Mouse (Mus musculus) heart, embryonic 14.5 days (tissue): ENCODE data around the gene Col5a3. TPM values are rescaled to one million over a fixed set of nuclear protein-coding genes. Genes with fewer than 3 reads are reported as not detected.

ENCODE experiments used
- ATAC-seq: fragments of 200-750 bp; cut with Nextera tagmentation; 2 replicates; pipeline ENCODE4 v1.8.0; 2017; ENCODE audit warnings: low read depth, moderate TSS enrichment; ENCODE audit not compliant: insufficient number of reproducible peaks, insufficient read depth, low FRiP score
- H3K27ac ChIP-seq, 2 experiments: fragments of 200-500 bp in 1 of 2; fragments of 300-500 bp in 1 of 2; sonication (generic) in 1 of 2; replicated peaks in 1 of 2; 2 replicates each; pipeline ENCODE4 v1.5.1; 2012 to 2014; ENCODE audit warnings: low read depth in 2 of 2, low read length in 2 of 2, control low read depth in 1 of 2, mild to moderate bottlenecking in 1 of 2, mixed read lengths in 1 of 2; ENCODE audit not compliant: control insufficient read depth in 1 of 2, insufficient read depth in 1 of 2
- H3K27me3 ChIP-seq: fragments of 300-500 bp; sonication (generic); 2 replicates; pipeline ENCODE4 v1.6.1; 2014; ENCODE audit warnings: mild to moderate bottlenecking, low read length, control low read depth; ENCODE audit not compliant: control insufficient read depth, insufficient read depth
- H3K36me3 ChIP-seq: fragments of 300-500 bp; sonication (generic); 2 replicates; pipeline ENCODE4 v1.6.1; 2014; ENCODE audit warnings: mild to moderate bottlenecking, control low read depth, low read length, mixed read lengths; ENCODE audit not compliant: control insufficient read depth, insufficient read depth
- H3K4me1 ChIP-seq, 2 experiments: fragments of 200-500 bp in 1 of 2; fragments of 300-500 bp in 1 of 2; sonication (generic) in 1 of 2; 2 replicates each; pipeline ENCODE4 v1.6.1; 2012 to 2014; ENCODE audit warnings: low read length in 2 of 2, control low read depth in 1 of 2, mixed read lengths in 1 of 2; ENCODE audit not compliant: control insufficient read depth in 2 of 2, insufficient read depth in 2 of 2
- H3K4me2 ChIP-seq: fragments of 300-500 bp; sonication (generic); 2 replicates; pipeline ENCODE4 v1.6.1; 2014; ENCODE audit warnings: mild to moderate bottlenecking, low read length
- H3K4me3 ChIP-seq, 2 experiments: fragments of 200-500 bp in 1 of 2; fragments of 300-500 bp in 1 of 2; sonication (generic) in 1 of 2; 2 replicates each; pipeline ENCODE4 v1.5.1; 2012 to 2014; ENCODE audit warnings: low read length in 2 of 2, mild to moderate bottlenecking in 2 of 2, control low read depth in 1 of 2, low read depth in 1 of 2, moderate library complexity in 1 of 2; ENCODE audit not compliant: control insufficient read depth in 1 of 2, insufficient read depth in 1 of 2
- H3K9ac ChIP-seq: fragments of 300-500 bp; sonication (generic); 2 replicates; pipeline ENCODE4 v1.6.1; 2014; ENCODE audit warnings: mild to moderate bottlenecking, low read length
- H3K9me3 ChIP-seq: fragments of 300-500 bp; sonication (generic); 2 replicates; pipeline ENCODE4 v1.6.1; 2016; ENCODE audit warnings: low read length, control low read depth; ENCODE audit not compliant: control insufficient read depth
- WGBS: fragments of 180-500 bp; shearing (Covaris S2); extraction: QIAGEN DNeasy Blood & Tissue Kit; methylation state at CpG from one replicate; pipeline ENCODE4 v1.1.7; 2014; 5-methylcytosine and 5-hydroxymethylcytosine counted together
- polyA plus RNA-seq: library from polyadenylated mRNA; unstranded; fragments of >200 nt; fragmentation: Nextera tagmentation; extraction: Ambion mirVana; gene quantifications from 2 replicates; pipeline ENCODE4 v1.2.1, GENCODE M21; 2014

Gene Col5a3
- polyA plus RNA-seq, 1 experiment from 2014 or later, result 0.20 TPM

- Histone ChIP-seq H3K9ac (no peak overlapping the region), H3K9me3 (no peaks in the 10 kb centered on the region), H3K4me2 (no peak overlapping the region), H3K4me3 (no peak overlapping the region), H3K27ac (no peak overlapping the region), H3K4me1 (peaks cover 3 to 4% of the 10 kb centered on the region in 2 experiments; a peak in 1 of 4 replicates), H3K27me3 (peaks cover 9% of the 10 kb centered on the region; the same call in 1 of the 2 replicates), H3K36me3 (no peaks in the 10 kb centered on the region)
- 53% methylated on average over 5 of the region's 5 CpGs for WGBS
- no peak for ATAC-seq
Measured at GRCm38 (mm10) chr9:20825781-20826180, 10.9 kb upstream of the Col5a3 start.

GRCm38 (mm10) chr9:20822821-20823220, 8.0 kb upstream of the Col5a3 start:
- Histone ChIP-seq H3K27ac (no peak overlapping the region), H3K4me2 (no peak overlapping the region), H3K27me3 (no peaks in the 10 kb centered on the region), H3K36me3 (no peaks in the 10 kb centered on the region), H3K4me1 (no peaks in the 10 kb centered on the region), H3K4me3 (no peak overlapping the region), H3K9ac (no peak overlapping the region), H3K9me3 (no peaks in the 10 kb centered on the region)
- WGBS, result 69% methylated on average over 3 of the region's 3 CpGs
- no peak for ATAC-seq

GRCm38 (mm10) chr9:20820001-20820400, 5.1 kb upstream of the Col5a3 start:
- Histone ChIP-seq H3K36me3 (no peaks in the 10 kb centered on the region), H3K9me3 (no peaks in the 10 kb centered on the region), H3K27ac (no peak overlapping the region), H3K4me2 (no peak overlapping the region), H3K4me1 (0 out of 4 replicates have a peak, but pooled peaks cover 0 to under 1% of the 10 kb centered on the region in 2 experiments), H3K27me3 (peaks cover 7% of the 10 kb centered on the region; the same call in 1 of the 2 replicates), H3K9ac (no peak overlapping the region), H3K4me3 (no peak overlapping the region)
- WGBS, result 70% methylated on average over 5 of the region's 5 CpGs
- ATAC-seq, result no peak

- H3K27me3 ChIP-seq, result peaks cover 23% of the 10 kb centered on the region
- H3K4me2 ChIP-seq, result no peak within 1 kb of the TSS
- no peaks in the 10 kb centered on the region for H3K9me3 ChIP-seq
- H3K4me3 ChIP-seq, result no peak within 1 kb of the TSS
- WGBS, result 69% methylated on average over 6 of the region's 6 CpGs
- no peak within 1 kb of the TSS for H3K27ac ChIP-seq
- H3K36me3 ChIP-seq, result no peaks in the 10 kb centered on the region
- H3K4me1 ChIP-seq, result 0 out of 4 replicates have a peak, but pooled peaks cover 2 to 4% of the 10 kb centered on the region in 2 experiments
- H3K9ac ChIP-seq, result no peak within 1 kb of the TSS
- ATAC-seq, result no peak
Measured at GRCm38 (mm10) chr9:20818236-20818635, 3.4 kb upstream of the Col5a3 start, which contains the start of gene Rdh8. Gene Rdh8, plus strand, starts transcription at chr9:20818503.

- peaks cover 48% of the 10 kb centered on the region for H3K27me3 ChIP-seq
- ATAC-seq, result no peak
- 10% methylated on average over 19 of the region's 19 CpGs for WGBS
- no peak overlapping the region for H3K4me3 ChIP-seq
- H3K9me3 ChIP-seq, result no peaks in the 10 kb centered on the region
- H3K4me1 ChIP-seq, result 0 out of 4 replicates have a peak, but pooled peaks cover 2 to 4% of the 10 kb centered on the region in 2 experiments
- no peak overlapping the region for H3K9ac ChIP-seq
- H3K36me3 ChIP-seq, result no peaks in the 10 kb centered on the region
- 0 out of 2 replicates have a peak overlapping the region, but pooled peaks have one; percentile 16 for H3K4me2 ChIP-seq
- H3K27ac ChIP-seq, result no peak overlapping the region
Measured at GRCm38 (mm10) chr9:20812537-20813271, 2.2 kb downstream of the Col5a3 start.

DNA sequence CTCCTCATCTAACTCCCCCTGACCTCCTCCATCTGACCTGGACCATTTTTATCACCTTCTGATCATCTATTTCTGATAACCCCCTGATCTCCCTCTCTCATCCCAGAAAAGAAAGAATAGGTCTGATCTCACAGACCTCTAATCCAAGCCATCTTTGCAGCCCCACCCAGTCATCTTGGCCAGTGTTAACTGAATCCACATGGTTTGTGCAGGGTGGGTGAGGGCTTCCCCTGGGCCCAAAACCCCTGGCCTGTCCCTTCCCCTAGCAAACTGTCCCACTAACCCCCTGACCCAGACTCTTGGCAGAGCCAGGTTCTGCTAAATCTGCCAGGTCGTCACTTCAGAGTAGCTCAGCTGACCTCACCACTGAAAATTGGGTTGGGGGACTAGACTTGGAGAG, 4.1 kb downstream of the Col5a3 start:
- H3K4me1 ChIP-seq, result 0 out of 4 replicates have a peak, but pooled peaks cover 2 to 4% of the 10 kb centered on the region in 2 experiments
- no peaks in the 10 kb centered on the region for H3K9me3 ChIP-seq
- peaks cover 45% of the 10 kb centered on the region for H3K27me3 ChIP-seq
- H3K36me3 ChIP-seq, result no peaks in the 10 kb centered on the region
- 50% methylated on average over 1 of the region's 1 CpGs for WGBS
- H3K4me2 ChIP-seq, result no peak overlapping the region
- H3K27ac ChIP-seq, result no peak overlapping the region
- no peak overlapping the region for H3K4me3 ChIP-seq
- no peak for ATAC-seq
- H3K9ac ChIP-seq, result no peak overlapping the region

- Histone ChIP-seq H3K4me3 (no peak overlapping the region), H3K9ac (no peak overlapping the region), H3K27ac (no peak overlapping the region), H3K27me3 (peaks cover 42% of the 10 kb centered on the region), H3K4me2 (no peak overlapping the region), H3K9me3 (no peaks in the 10 kb centered on the region), H3K36me3 (no peaks in the 10 kb centered on the region), H3K4me1 (0 out of 4 replicates have a peak, but pooled peaks cover 2 to 4% of the 10 kb centered on the region in 2 experiments)
- 43% methylated on average over 4 of the region's 4 CpGs for WGBS
- ATAC-seq, result no peak
Measured at GRCm38 (mm10) chr9:20810271-20810670, 4.6 kb downstream of the Col5a3 start.
